Mouse (Mus musculus) bone marrow macrophage, adult 2 months (primary cell): ENCODE measurements around the gene Map3k4.

Experiments used
- CTCF ChIP-seq: IDR thresholded peaks from 2 replicates; pipeline ENCODE4 v1.5.1; 2012; ENCODE audit warnings: low read depth, mild to moderate bottlenecking, low read length, moderate library complexity
- POLR2A ChIP-seq: IDR thresholded peaks from 2 replicates; pipeline ENCODE4 v1.6.1; 2012; ENCODE audit warnings: mild to moderate bottlenecking, low read depth, low read length, borderline replicate concordance

GRCm38 (mm10) chr17:12216224-12216623, 102.4 kb downstream of the Map3k4 start:
- TF ChIP-seq POLR2A (no peak), CTCF (no peak)
